Mouse (Mus musculus): ENCODE data around the gene Gm5426.

DNA sequence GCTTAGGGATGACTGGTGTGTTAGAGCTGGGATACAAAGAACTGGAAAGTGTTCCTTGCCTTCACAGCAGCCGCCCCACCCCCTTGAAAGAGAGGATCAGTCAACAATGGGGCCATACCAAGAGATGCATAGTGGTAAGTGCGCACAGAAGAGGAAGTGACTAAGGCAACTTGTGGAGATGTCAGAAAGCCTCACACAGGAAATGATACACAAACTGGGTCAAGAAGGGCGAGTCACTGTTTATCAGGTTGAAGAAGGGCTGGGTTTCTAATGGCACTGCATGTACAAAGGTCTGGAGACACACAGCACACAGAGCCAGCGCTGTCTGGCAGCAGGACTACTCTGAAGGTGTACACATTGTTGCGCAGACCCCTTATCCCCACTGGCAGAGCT lies 45.0 kb downstream of the Gm5426 start:
- no peak for TF ChIP-seq CTCF (IDR thresholded peaks at IDR 0.05; ENCODE audit: extremely low read depth, insufficient read depth, low read length)
- TF ChIP-seq POLR2A (IDR thresholded peaks at IDR 0.05; ENCODE audit: extremely low read depth, insufficient read depth, low read length), result no peak
